Mouse (Mus musculus) lung, postnatal 4 days (tissue): Measurements from ENCODE around the gene 4930455H04Rik.

Source experiments
- DNase-seq, 2 experiments: peaks; one replicate each; pipeline ENCODE4 v3.0.0; 2021

4930455H04Rik gene

DNA sequence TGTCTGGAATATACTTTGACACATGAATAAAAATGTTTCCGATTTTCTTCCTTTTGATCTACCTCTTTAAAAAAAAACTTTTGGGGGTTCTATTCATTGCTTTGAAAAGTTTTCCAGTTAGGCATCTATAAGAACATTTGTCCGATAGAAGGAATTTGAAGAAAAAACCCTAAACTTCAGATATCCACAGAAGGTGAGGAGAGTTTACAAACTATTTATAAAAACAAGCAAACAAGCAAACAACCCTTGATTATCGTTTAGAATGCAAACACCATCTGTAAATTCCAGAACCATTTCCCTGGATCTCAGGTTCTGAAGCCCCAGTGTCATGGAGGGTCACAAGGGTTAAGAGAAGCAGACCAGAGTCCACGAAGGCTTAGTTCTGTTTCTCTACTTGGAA is at the start of gene 4930455H04Rik:
Gene 4930455H04Rik (plus strand): TSS at position 301 of the 400 bp plus-strand sequence.
- DNase-seq, result no peak

GRCm38 (mm10) chr3:116921535-116921934 is 46.5 kb upstream of the 4930455H04Rik start:
- DNase-seq, result no peak

DNA sequence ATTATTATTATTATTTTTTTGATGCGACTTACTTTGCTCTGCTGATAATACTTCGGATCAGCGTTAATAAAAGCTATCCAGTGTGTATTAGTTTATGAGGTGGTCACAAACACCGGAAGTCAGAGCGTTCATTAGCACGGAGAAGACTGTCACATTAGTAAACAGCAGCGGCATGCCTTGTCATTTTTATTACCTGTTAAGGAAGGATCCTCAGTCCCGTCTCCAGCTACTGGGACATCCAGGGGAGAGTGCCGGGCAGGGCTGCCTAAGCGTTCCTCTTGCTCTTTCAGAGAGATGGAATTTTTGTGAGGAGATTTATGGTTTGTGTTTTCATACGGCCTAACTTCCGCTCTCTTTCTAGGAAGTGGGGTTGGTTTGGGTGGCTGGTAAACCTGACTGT is 45.0 kb upstream of the 4930455H04Rik start:
- no peak for DNase-seq

DNA sequence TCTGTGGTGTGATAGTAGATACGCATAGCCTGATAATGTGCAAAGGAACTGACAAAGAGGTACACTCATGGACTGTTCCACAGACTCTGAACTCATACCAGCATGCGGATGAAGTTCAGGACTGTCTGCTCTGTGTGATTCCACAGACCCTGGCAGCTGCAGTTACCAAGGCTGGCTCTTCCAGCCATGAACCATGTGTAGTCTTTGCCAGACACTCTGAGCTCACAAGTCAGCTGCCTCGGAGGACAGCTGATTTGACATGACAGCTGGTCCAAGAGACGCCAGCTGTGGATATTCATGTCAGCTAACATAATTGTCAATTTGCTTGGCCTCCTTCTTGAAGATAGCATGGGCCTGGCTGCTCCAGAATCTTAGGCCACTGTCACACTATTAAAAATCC is 39.1 kb upstream of the 4930455H04Rik start:
- DNase-seq, result peak in 1 of 2 experiments; percentile 73

DNA sequence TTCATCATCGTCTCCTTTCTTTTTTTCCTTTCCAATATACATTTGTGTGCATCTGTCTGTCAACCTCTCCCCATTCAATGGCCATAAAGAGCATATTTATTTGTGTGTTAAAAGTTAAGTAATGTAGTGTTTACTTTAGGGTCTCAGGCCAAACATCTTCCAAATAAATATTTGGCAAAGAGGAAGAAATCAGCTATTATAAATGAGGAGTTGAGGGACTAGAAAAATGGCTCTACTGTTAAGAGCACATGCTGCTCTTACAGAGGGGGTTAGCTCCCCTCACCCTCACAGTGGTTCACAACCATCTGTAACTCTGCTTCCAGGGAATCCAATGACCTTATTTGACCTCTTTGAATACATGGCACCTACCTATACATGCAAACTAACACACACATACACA is 34.9 kb upstream of the 4930455H04Rik start:
- DNase-seq, result no peak

DNA sequence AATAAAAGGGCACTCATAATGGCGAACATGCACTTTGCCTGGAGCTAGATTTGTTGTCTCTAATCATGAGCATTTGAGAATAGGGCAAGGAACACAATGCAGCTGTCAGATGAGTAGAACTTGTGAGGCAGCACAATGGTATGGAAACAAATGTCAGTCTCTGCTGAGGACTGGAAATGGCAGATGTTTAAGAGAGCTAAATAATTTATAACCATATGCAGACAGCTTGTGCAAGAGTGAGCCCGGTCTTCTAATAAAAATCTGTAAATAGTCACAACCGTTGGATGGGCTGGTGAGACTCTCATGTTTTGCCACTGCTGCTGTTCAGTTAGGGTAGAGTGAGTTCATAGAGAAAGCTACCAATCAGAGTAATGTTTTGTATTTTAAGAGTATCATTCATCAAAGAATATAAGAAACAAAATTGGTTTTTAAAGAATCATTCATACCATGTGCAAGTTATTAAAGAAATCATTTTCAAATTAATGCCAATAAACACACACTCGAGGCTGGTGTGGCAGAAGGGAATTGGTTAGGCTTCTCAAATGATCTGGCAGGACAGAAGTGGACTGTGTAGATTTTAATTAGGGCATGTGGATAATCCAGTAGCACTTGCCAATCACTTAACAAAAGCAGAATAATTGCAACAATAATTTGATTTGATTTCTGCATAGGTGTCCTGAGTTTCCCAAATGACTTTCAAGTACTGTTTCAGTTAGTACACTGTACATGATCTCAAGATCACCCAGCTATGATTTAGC is 31.0 kb upstream of the 4930455H04Rik start:
- DNase-seq, result no peak

DNA sequence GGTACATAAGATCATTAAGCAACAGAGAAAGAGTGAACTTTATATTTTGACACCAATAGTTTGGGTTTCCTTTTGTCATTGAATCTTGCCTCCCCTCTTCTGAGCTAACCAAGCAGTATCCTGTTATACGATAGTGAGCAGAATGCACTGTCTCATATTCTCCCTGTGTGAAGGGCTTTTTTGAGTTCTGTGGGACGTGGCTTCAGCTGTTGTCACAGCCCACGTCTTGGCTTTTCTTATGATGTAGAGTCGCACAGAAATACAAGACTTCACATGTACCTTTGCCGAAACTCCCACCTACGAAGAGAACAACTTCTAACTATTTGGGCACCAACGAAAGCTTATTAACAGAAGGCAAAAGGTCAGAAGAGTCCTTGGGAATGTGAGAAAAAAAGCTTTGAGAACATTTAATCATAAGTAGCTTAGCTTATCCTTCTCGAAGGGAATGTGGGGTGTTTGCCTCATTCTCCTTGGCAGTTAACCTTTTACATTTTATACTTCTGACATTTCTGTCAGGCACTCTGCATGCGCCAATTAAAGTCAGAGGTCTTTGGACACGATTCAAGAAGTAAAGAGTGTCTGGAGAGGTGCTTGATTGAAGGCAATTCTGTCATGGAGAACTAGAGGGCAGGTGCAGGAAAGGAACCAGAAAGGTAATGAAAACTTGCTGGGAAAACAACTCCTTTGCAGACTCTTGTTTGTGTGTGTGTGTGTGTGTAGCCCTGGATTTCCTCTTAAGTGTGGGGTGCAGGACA is 27.1 kb upstream of the 4930455H04Rik start:
- DNase-seq, result no peak

GRCm38 (mm10) chr3:116941559-116942117 is 26.4 kb upstream of the 4930455H04Rik start:
- DNase-seq, result no peak

DNA sequence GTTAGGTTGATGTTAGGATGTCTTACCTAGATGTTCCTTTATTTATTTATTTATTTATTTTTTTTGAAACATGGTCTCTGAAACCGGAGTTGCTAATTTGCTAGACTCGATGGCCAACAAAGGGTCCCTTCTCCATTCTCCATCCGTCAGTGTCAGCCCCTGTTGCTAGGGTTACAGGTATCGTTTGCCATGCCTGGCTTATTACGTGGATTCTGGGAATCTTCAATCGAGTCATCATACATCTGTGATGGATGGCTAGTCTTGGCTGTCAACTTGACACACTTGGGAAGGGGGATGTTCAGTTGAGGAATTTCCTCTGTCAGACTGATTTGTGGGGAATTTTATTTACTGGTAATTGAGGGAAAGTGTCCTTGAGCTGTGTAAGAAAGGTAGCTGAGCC is 25.3 kb upstream of the 4930455H04Rik start:
- DNase-seq, result no peak

- peak in 1 of 2 experiments; percentile 57 for DNase-seq
Measured at GRCm38 (mm10) chr3:116943422-116943821, 24.6 kb upstream of the 4930455H04Rik start.

GRCm38 (mm10) chr3:116946476-116946875 is 21.6 kb upstream of the 4930455H04Rik start:
- no peak for DNase-seq

GRCm38 (mm10) chr3:116950665-116951115 is 17.4 kb upstream of the 4930455H04Rik start:
- DNase-seq, result no peak

- no peak for DNase-seq
Measured at GRCm38 (mm10) chr3:116951489-116951888, 16.6 kb upstream of the 4930455H04Rik start.

DNA sequence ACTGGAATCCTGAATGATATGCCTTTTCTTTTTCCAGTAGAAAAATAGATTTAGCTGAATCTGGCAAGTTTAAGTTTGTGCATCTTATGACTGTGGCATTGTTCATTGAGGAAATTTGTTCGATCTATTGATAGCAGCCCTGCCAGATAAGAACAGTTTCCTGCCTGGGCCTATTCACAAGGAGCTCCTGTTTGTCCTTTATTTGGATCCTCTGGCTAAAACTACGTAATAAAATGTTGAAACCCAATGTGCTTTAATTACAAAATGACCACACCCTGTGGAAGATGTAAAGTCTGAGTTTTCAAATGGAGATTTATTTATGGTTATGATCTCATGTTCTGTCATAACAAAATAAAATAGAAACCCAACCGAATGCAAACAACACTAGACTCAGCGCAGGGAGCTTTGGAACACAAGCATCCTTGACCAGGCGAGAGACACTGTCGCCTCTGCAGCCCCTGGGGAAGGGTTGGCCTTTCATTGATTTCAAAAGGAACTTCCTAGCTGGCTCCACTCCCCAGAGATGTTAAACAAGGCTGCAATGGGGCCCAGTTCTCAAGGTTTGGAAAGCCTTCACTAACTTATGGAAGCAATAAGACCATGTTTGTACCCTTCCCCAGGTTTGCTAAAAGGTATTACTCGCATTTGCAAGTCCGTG is 15.7 kb upstream of the 4930455H04Rik start:
- DNase-seq, result peak in 1 of 2 experiments; percentile 53

DNA sequence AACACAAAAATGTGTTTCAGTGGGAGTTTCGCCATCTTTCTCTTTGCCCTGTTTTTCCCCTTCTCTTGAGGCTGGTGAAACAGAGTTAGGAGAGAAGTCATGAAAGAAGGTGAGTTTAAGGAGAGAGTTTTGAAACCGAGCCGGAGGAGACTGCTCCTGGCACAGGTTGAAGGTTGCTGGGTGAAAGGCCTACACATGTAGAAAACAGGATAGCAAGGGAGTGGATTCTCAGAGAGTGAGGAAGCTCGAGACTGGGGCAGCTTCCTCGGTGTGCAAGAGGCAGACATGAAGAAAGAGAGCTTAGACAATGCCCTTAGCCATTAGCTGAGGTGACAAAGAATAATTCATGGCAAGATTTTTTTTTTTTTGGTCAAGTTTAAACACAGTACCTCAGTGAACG is 14.7 kb upstream of the 4930455H04Rik start:
- DNase-seq, result no peak

DNA sequence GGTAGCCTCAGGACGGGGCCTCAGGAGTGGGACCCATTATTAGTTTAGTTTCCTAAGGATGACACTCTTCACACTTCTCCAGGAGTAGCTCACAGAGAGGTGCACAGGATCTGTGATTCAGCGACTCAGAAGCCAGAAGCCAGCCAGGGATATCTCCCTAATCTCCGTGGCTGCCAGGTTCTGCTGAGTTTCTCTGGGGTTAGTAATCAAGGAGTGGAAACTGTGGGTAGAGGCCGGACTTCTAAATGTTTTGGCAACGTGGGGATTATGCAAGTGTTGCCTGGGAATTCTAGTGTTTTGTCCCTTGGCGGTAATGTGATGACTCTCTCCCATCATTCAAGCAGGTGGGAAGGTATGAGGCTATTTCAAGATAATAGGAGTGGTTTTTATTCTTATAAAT is 13.0 kb upstream of the 4930455H04Rik start:
- DNase-seq, result no peak

- DNase-seq, result no peak
Measured at GRCm38 (mm10) chr3:116960414-116960813, 7.7 kb upstream of the 4930455H04Rik start.

- DNase-seq, result no peak
Measured at GRCm38 (mm10) chr3:116961354-116962142, 6.5 kb upstream of the 4930455H04Rik start.

DNA sequence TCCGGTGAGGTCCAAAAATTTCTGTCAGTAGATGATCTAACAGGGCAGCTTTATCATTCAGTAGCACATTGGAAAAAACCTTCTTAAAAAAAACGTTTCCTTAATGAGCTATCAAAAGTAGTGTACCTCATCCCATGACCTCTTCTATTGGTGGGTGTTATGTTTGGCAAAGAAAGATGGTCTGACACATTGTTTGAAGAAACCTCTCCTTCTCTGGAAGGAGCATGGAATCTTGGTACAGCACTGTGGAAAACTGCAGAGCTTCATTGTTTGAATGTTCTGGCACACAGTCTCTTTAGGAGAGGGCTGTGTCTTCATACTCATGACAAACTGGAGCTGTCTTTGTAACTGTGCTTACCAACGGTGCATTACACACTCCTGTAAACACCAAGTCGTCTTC is 4.9 kb upstream of the 4930455H04Rik start:
- no peak for DNase-seq

GRCm38 (mm10) chr3:116964426-116964825 is 3.6 kb upstream of the 4930455H04Rik start:
- peak; percentile 49 to 61 for DNase-seq

- peak; percentile 56 to 67 for DNase-seq
Measured at GRCm38 (mm10) chr3:116966225-116966624, 1.8 kb upstream of the 4930455H04Rik start.

GRCm38 (mm10) chr3:116966800-116967199 is 1.3 kb upstream of the 4930455H04Rik start:
- no peak for DNase-seq
